Mouse (Mus musculus): ENCODE measurements at regions not wholly inside any gene's neighbourhood (a gene's known extent, or its start where the extent isn't known, plus 50 kb on each side); places are given as distances from the start of the nearest gene placed in this dataset.

DNA sequence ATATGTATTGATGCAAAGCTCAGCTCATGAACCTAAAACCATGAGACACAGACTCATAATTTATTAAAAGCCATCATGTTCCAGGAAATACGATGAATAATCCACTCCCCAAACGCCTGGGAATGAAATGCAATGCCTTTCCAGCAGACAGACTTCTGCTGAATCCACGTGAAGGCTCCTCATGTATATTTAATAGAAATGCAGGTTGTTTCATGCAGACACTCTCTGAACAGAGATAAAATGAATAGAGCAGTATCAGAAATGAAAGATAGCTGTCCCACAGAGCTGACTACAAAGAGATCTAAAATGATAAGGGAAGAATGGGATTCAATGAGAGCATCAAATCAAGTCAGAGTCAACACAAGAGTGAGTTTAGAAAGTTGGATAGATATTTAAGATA lies 376.3 kb upstream of the Lrfn5 start:
- TF ChIP-seq POLR2A (IDR thresholded peaks at IDR 0.05; ENCODE audit: borderline replicate concordance, extremely low read depth, insufficient read depth, insufficient read length, poor library complexity, severe bottlenecking), result no peak
- no peak for TF ChIP-seq CTCF (IDR thresholded peaks at IDR 0.05; ENCODE audit: borderline replicate concordance, extremely low read depth, insufficient read depth, insufficient read length)
- DNase-seq (ENCODE audit: low read depth), result peak; percentile 45

DNA sequence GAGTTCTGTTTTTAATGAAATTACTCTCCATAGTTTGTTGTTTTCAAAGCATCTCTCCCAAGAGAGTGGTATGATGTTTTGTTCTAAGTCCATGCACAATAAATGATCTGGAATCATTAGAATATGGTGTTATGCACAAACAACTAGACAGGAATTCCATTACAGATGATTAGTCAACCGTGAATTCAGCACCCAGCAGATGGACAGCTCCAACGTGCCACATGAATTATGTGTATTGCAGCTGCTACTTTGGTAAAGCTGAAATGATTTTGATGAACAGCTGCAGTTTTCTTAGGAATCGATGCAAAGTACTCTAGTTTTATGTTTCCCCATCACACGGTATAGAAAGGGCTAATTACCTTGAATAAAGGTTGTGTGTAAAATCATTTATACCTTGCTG lies 347.6 kb upstream of the Lrfn5 start:
- TF ChIP-seq CTCF (IDR thresholded peaks at IDR 0.05; ENCODE audit: borderline replicate concordance, extremely low read depth, insufficient read depth, insufficient read length) (no peak), POLR2A (IDR thresholded peaks at IDR 0.05; ENCODE audit: borderline replicate concordance, extremely low read depth, insufficient read depth, insufficient read length, poor library complexity, severe bottlenecking) (no peak)

More for the DNA sequence above, 347.6 kb upstream of the Lrfn5 start:
- peak; percentile 62 for DNase-seq (ENCODE audit: low read depth)

All from brain, embryonic 14.5 days (tissue).